Mouse (Mus musculus) left cerebral cortex, adult 9 months (tissue): ENCODE measurements at regions not wholly inside any gene's neighbourhood (a gene's known extent, or its start where the extent isn't known, plus 50 kb on each side); places are given as distances from the start of the nearest gene placed in this dataset.

Experiments
- DNase-seq, 2 experiments: peaks; one replicate each; pipeline ENCODE4 v3.0.0; 2022; ENCODE audit warnings: low spot score in 2 of 2

DNA sequence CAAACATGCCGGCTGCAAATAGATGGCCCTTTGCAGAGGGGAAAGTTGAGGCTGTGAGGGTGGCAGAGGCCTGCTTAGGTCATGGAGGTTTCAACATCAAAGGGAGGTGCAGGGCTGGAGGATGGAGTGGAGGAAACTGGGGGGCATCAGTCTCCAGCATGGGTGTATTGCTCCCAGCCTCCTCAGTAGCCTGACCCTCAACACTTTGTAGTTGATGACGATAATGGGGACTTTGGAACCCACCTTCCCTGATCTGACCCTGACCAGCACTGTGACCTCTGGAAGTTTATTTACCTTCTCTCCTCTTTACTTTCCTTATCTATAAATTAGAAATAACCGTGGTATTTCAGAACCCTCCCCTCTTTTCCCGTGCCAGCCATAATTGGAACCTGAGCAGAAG lies 56.2 kb downstream of the Gm26897 start:
- DNase-seq: no peak

DNA sequence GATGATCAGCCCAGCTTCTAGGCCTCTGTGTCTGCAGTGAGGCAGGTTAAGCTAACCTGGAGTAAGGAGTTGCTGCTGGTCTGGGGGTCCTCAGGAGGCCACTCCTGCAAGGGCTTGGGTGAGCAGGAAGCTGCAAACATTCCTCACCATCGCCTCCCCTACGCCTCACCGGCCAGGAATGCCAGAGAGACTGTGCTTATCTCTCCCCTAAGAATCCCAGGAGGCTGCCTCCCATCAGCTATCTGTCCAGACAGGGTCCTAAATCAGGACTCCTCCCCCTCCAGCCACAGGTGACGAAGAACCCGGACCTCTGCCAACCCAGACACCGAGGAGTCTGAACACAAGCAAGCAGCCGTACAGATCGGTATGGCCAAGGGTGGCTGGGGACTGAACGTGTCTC lies 56.8 kb downstream of the Gm26897 start:
- DNase-seq: no peak

GRCm38 (mm10) chr5:111791089-111791561 lies 57.4 kb downstream of the Gm26897 start:
- DNase-seq: peak; percentile 50 to 66

DNA sequence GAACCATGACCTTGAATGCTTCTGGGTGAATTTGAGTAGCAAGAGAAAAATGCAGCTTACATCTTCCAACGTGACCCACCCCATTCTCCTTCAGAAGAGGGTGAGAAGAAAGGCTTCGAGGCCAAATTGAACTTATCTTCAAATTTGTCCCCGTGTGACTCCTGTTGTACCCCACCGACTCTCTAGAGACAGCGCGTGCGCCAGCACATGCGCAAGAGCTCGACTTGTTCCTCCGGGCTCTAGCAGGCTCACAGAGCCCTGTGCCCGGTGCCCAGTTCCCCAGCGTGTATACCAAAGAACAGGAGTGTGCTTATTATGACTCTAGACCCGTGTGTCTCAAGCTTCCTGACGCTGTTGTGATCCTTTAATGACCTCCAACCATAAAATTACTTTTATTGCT lies 59.0 kb downstream of the Gm26897 start:
- DNase-seq: no peak

DNA sequence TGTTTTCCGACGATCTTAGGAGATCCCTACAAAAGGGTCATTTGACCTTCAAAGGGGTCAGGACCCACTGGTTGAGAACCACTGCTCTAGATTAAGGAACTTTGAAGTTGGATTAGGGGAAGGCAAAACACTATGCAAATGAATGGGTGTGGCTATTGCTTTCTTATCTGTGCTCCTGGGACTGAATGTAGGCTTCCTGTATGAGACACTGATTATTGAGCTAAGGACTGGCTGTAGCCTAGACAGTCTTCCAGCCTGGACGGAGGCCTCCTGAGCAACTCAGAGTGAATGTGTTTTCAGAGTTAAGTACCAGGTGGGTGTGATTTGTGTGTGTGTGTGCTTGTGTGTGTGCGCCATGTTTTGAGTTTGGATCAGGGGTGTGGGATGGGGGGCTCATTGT lies 59.5 kb downstream of the Gm26897 start:
- no peak for DNase-seq

GRCm38 (mm10) chr5:111796889-111797288 lies 63.2 kb downstream of the Gm26897 start:
- no peak for DNase-seq

DNA sequence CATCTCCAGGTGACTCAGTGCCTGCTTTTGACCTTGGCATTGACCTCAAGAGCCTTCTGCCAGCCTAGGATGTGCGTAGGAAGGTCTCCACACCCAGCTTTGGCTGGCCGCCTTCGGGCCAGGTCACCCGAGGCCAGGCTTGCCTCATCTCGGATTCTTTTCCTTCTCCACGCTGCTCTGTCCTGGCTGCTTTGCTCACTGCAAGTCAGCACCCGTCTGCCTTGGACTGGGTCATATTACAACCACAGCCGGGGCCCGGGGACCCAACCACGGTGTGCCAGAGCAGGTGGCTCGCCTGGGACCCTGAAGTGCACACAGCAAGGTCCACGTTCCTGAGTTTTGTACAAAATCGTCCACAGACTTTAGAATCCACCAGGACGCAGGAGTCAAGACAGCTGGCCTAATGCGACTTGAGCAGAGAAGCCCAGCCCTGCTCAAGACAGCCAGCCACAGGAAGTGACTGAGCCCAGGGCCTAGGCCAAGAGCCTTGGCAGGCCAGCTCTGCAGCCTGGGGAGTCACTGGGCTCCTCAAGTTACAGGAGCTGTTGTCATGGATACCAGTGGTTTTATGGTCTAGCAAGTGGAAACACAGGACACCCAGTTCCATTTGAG lies 66.1 kb downstream of the Gm26897 start:
- DNase-seq: no peak

GRCm38 (mm10) chr5:111800511-111800910 lies 66.8 kb downstream of the Gm26897 start:
- DNase-seq: no peak

- DNase-seq: no peak
Observed at GRCm38 (mm10) chr5:111801051-111801450, 67.3 kb downstream of the Gm26897 start.

GRCm38 (mm10) chr5:111804542-111804941 lies 70.8 kb downstream of the Gm26897 start:
- no peak for DNase-seq

DNA sequence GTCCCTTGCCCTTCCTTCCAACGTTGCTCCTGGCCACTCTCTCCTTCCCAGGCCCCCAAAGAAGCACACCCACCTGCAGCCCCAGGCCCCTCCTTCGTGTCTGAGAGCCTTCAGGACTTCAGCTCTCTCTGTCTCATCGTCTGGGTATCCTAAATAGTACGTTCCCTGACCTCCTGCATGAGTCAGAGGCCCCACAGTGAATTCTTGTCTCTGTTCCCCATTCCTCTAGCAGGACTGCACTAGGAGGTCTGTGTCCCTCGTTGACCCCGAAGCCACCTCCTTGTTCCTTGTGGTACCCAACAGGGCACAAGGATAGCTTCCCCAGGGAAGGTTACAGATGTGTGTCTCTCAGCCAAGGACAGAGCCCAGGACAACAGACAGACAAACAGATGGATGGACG lies 71.4 kb downstream of the Gm26897 start:
- no peak for DNase-seq

DNA sequence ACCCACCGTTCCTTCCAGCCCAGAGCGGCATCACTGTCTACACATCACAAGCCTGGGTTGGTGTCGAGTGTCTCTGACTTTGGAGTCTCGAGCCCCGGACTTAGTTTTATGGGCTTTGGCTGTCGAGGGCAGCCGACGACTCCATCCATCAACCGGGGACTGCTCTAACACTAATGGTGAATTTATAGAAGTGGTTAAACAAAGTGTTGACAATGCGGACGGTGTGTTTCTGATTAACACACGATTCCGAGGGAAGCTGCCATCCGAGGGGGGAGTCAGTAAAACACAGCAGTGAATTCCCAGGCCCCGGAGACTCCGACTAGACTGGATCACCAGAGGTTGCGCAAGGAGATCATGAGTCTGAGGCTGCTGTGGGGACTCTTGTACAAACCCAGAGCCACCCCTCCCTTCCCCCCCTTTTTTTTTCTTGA lies 72.1 kb downstream of the Gm26897 start:
- no peak for DNase-seq

DNA sequence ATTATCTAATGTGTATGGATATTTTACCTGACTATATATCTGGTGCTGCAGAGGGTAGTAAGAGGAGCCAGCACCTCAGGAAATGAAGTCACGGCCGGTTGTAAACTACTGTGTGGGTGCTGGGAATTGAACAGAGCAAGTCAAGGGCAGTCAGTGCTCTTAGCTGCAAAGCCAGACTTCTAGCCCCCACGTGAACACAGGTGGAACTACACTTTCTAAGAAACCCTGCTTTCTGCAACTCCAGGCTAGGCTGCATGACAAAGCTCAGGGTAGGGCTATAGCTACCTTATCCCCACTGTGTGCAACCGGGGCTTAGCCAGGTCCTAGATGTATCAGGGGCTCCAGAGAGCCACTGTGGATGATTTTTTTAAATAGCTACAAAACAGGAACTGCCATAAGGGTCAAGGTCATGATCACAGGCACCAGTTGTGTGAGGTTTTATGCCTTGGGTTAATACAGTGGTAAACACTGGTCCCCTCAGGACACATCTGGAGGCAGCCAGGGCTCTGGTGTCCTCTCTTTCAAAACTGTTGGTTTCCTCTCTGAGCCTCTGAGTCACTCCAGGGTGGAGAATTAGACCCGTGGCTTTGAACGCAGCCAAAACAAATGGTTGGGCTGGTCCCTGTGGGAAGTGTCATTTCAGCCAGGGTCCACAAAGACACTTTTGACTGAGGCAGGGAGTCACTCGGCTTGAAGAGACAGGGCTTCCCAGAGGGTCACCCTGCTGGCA lies 76.5 kb downstream of the Gm26897 start:
- no peak for DNase-seq

DNA sequence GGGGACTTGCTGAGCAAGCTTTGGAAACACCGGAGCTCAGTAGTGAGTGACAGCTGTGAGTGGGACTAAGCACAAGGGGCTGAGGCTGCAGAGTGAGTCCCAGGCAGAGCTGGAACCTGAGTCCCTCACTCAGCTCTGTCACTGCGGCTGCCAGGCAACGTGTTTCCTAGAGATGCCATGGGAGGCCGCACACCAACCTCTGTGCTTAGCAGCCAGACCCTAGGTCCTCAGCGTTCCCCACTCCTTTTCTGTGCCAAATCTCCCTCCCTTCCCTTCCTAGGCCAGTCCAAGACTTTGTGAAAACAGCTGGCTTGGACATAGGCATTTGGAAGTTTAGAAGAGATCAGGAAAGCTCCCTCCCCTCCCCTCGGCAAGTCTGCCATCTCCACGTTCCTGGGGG lies 78.9 kb downstream of the Gm26897 start:
- DNase-seq: no peak

DNA sequence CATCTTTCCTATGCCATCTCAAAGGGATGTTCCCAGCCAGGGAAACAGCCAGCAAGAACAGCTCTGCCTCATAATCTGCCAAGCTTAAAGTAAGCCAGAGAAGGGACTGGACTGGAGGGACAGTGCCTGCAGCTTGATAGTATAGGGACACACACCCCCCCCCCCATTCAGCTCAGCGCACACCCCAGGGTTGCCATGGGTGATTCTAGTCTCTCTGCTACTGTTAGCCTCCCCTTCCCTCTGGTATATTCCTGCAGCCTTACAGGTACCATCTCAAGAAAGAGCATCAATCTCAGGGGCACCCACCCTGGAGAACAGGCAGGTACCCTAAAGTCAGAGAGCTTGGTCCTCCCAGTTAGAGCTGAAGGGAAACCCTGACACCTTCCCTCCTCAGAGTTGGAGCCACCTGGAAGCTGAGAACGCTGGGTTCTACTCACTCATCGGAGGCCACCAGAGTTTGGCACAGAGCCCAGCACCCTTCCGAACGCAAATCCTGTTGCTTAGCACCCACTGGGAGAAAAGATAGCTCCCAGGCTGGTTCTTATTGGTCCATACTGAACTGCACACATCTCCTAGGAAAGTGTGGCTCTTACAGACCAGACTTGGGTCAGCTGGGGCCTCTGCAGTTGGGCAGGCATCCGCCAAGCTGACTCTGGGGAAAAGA lies 79.5 kb downstream of the Gm26897 start:
- peak; percentile 56 to 78 for DNase-seq

- no peak for DNase-seq
Observed at GRCm38 (mm10) chr5:111814893-111815760, 81.4 kb downstream of the Gm26897 start.

DNA sequence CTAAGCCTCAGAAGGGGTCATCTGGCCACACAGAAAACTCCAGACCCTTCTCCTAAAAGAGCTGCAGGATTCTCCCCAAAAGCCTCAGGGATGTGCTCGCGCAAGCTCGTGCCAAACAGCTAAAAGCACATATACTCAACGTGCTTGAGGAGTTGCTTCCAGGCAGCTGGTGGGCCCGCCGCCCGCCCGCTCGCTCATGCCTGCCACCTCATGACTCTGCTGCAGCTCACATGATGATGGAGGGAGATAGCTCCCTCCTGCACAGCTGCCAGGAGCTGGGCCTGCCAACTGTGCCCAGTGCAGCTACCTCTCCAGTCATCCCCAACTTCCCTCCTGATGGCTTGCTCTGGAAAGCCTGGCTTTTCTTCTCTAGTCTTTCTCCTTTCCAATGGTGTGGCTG lies 87.2 kb downstream of the Gm26897 start:
- DNase-seq: peak in 1 of 2 experiments; percentile 50

- DNase-seq: no peak
Observed at GRCm38 (mm10) chr5:111822882-111823281, 89.2 kb downstream of the Gm26897 start.

DNA sequence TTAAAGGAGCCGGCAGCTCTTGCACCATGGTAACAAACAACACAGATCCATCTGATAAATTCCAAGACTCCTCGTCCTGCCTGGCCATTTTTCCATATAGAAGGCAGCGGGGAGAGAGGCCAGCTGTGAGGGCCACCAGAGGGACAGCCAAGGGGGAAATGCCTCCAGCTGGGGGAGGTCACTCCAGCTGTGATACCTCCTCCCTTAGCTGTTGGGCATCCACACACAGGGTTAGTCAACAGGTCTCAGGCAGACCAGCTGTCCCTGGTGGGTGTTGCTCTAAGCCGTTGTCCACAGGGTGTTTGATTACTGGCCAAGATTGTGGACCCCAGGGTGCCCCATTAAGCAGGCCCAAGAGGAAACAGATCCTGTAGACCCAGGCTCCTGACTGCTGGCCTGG lies 89.7 kb downstream of the Gm26897 start:
- no peak for DNase-seq

DNA sequence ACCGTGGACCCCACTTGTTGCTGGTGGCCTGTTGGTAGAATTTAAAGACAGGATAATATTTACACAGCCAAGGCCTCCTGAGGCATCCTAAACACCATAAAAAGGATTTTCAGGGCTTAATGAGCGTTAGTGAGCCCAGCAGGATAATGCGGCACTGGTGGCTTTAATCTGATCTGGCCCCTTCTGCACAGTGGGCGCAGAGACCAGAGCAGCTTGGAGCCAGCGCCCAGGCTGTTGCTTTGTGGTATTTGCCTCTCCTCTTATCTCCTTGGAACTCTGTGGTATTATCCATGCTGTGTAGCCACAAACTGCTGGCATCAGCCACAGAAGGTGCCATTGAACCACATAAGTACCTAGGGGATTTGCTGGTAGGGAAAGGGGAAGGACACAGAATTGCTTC lies 90.1 kb downstream of the Gm26897 start:
- no peak for DNase-seq

GRCm38 (mm10) chr5:111824600-111825130 lies 90.9 kb downstream of the Gm26897 start:
- no peak for DNase-seq

GRCm38 (mm10) chr5:111829891-111830290 lies 96.2 kb downstream of the Gm26897 start:
- DNase-seq: no peak
